Mouse (Mus musculus) thymus, adult 2 months (tissue): Measurements from ENCODE around the gene Eml2. TPM values are rescaled to one million over a fixed set of nuclear protein-coding genes. Genes with fewer than 3 reads are reported as not detected.

Experiments
- DNase-seq: peaks from one replicate; pipeline ENCODE4 v3.0.0; 2021
- H3K27ac ChIP-seq: fragments of 200-500 bp; 2 replicates; pipeline ENCODE4 v1.5.1; 2012; ENCODE audit warnings: low read length, control low read depth; ENCODE audit not compliant: control insufficient read depth, insufficient read depth
- H3K27me3 ChIP-seq: fragments of 200-500 bp; 2 replicates; pipeline ENCODE4 v1.6.1; 2012; ENCODE audit warnings: mild to moderate bottlenecking, low read length, moderate library complexity, mixed read lengths; ENCODE audit not compliant: control insufficient read depth, insufficient read depth
- H3K36me3 ChIP-seq: fragments of 200-500 bp; 2 replicates; pipeline ENCODE4 v1.6.1; 2012; ENCODE audit warnings: mild to moderate bottlenecking, low read length, moderate library complexity; ENCODE audit not compliant: control insufficient read depth, insufficient read depth
- H3K4me1 ChIP-seq: fragments of 200-500 bp; replicated peaks from 2 replicates; pipeline ENCODE4 v1.6.1; 2012; ENCODE audit warnings: low read length; ENCODE audit not compliant: control insufficient read depth, insufficient read depth
- H3K4me3 ChIP-seq: fragments of 200-500 bp; 2 replicates; pipeline ENCODE4 v1.5.1; 2012; ENCODE audit warnings: mild to moderate bottlenecking, low read length, control low read depth, moderate library complexity; ENCODE audit not compliant: control insufficient read depth, insufficient read depth
- CTCF ChIP-seq: fragments of 200-500 bp; IDR thresholded peaks from 2 replicates; pipeline ENCODE4 v1.5.1; 2012; ENCODE audit warnings: mild to moderate bottlenecking, control low read depth, low read length, moderate library complexity, borderline replicate concordance; ENCODE audit not compliant: control insufficient read depth, poor library complexity, insufficient read depth; ENCODE audit errors: extremely low read depth
- POLR2A ChIP-seq: fragments of 200-500 bp; IDR thresholded peaks from 2 replicates; pipeline ENCODE4 v1.6.1; 2012; ENCODE audit warnings: mild to moderate bottlenecking, low read length, control low read depth, moderate library complexity; ENCODE audit not compliant: control insufficient read depth, poor library complexity, insufficient read depth; ENCODE audit errors: extremely low read depth
- WGBS: fragments of 180-500 bp; shearing (Covaris S2); methylation state at CpG from one replicate; pipeline ENCODE4 v1.1.7; 2018; 5-methylcytosine and 5-hydroxymethylcytosine counted together
- polyA plus RNA-seq: library from polyadenylated mRNA; depleted of rRNA; stranded (reverse); fragments of >200 nt; gene quantifications from 2 replicates; pipeline ENCODE4 v1.2.3, GENCODE M21; 2012

Gene Eml2
- polyA plus RNA-seq, 1 experiment: 40.3 TPM

DNA sequence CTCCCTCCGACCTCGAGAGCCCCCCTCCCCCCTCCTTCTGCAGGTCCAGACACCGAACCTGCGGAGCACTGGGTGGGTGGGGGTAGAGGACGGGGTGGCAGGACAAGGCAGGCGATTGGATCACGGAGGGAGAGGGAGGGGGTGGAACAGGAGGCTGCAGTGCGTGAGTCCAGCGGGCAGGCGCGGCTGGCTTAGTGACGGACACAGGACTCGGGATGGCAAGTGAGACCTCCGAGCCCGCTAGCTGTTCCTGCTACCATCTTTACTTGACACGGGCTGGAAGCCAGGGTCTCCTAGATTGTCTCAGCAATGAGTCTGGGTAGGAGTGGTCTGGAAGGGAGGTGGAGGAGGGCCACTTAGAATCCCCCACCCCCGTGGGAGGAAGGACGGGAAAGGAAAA is 1.8 kb downstream of the Eml2 start:
- TF ChIP-seq CTCF (no peak), POLR2A (no peak)
- 34% methylated on average over 18 of the region's 18 CpGs for WGBS

DNA sequence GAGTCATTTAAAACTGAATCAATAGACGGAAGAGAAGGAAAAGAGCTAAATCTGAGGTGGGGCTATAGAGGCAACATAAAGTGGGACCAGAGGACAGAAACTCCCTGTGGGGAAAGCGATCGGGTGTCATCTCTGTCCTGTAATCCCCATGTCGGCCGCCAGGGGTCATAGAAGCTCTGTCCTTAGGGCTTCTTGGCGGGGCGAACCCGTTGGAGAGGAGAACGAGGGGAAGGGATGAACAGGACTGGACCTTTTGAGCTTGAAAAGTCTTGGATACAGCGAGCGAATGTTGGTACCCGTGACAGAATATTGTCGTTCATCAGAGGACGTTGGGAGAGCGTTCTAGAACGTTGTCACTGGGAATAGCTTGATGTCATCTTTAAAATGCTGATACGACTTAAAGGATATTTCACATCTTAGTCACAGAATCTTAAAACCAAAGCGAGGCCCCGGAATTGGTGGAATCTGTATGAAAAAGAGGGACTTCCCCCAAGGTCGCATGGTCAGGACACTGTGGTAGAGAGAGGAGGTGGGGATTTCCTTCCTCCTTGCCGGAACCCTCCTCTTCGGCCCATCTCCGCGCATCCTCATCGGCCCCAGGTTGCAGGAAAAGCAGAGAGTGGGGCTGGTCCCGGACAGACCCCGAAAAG is 2.3 kb downstream of the Eml2 start:
- peaks cover 17% of the 10 kb centered on the region for H3K4me1 ChIP-seq
- 4% methylated on average over 27 of the region's 27 CpGs for WGBS
- TF ChIP-seq POLR2A (no peak), CTCF (peak; percentile 76; the same call in 1 of the 2 replicates)
- peak; percentile 85 for DNase-seq
- peaks cover 23% of the 10 kb centered on the region for H3K27me3 ChIP-seq
- H3K36me3 ChIP-seq: no peaks in the 10 kb centered on the region
- H3K27ac ChIP-seq: no peak overlapping the region
- no peak overlapping the region for H3K4me3 ChIP-seq

More for the DNA sequence above, 1.8 kb downstream of the Eml2 start:
- Histone ChIP-seq H3K4me3 (no peak overlapping the region), H3K4me1 (peaks cover 17% of the 10 kb centered on the region), H3K36me3 (no peaks in the 10 kb centered on the region), H3K27me3 (peaks cover 23% of the 10 kb centered on the region), H3K27ac (no peak overlapping the region)
- no peak for DNase-seq

DNA sequence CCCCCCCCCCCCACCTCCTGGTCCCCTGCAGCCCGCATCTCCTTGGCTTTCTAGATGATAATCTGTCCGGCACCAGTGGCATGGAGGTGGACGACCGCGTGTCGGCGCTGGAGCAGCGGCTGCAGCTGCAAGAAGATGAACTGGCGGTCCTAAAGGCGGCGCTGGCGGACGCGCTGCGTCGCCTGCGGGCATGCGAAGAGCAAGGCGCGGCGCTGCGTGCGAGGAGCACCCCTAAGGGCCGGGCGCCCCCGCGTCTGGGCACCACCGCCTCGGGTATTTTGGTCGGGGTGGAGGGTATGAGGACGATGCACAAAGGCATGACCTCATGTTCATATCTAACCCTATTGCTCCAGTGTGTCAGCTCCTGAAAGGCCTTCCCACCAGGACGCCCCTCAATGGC is 3.0 kb downstream of the Eml2 start:
- peak; percentile 59 for DNase-seq
- Histone ChIP-seq H3K36me3 (no peaks in the 10 kb centered on the region), H3K4me1 (peaks cover 17% of the 10 kb centered on the region), H3K27ac (no peak overlapping the region), H3K27me3 (peaks cover 23% of the 10 kb centered on the region), H3K4me3 (no peak overlapping the region)
- no peak for TF ChIP-seq CTCF
- TF ChIP-seq POLR2A: no peak
- WGBS: under 1% methylated on average over 32 of the region's 32 CpGs

DNA sequence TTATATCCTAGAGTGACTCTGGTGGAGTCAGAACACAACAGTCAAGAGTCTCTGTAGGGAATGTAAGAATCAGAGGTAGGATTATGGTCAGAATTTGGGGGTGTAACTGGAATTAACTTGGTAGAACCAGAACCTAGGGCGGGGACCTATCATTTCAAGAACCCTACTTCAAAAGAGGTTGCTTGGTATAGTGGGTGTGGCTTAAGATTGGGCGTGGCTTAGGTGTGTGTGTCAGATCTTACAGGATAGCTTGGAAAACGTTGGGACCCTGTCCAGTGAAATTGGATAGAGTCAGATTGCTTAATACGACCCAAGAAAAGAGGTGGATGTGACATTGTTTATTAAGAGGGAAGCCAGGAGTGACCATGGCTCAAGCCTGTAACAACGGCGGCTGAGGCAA is 3.7 kb downstream of the Eml2 start:
- WGBS: 60% methylated on average over 6 of the region's 6 CpGs
- Histone ChIP-seq H3K27me3 (peaks cover 23% of the 10 kb centered on the region), H3K27ac (no peak overlapping the region), H3K4me1 (peaks cover 17% of the 10 kb centered on the region), H3K4me3 (no peak overlapping the region), H3K36me3 (no peaks in the 10 kb centered on the region)
- DNase-seq: no peak
- TF ChIP-seq CTCF (no peak), POLR2A (no peak)

DNA sequence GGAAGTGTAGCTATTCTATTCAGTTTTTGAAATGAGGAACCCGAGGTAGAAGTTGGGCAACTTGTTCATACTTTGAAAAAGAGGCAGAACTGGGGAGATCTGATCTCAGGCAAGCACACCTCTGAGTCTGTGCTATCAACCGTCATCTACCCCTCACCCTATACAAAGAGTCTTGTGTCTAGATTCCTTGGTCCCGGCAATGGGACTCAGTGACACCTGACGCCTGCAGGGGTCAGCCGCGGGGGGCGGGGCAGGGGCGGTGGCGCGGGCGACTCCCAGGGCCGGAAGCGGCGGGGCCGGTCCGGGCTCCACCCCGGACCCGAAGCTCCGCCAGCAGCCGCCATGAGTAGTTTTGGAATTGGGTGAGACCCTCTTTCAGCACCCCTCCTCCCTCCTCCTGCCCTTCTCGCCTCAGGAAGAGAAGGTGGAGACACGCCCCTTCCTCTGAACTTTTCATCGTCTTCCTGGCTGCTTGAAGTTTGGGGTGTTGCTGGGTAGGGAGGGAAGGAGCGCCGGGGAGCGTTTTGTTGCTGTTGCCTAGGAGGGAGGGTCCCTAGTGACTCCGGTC is 4.7 kb downstream of the Eml2 start:
- no peak overlapping the region for H3K27ac ChIP-seq
- peak; percentile 65 for DNase-seq
- H3K36me3 ChIP-seq: no peaks in the 10 kb centered on the region
- peak overlapping the region; percentile 55 for H3K4me3 ChIP-seq
- peaks cover 21% of the 10 kb centered on the region for H3K27me3 ChIP-seq
- TF ChIP-seq CTCF: no peak
- TF ChIP-seq POLR2A: 0 out of 2 replicates have a peak, but pooled peaks have one; percentile 33
- peaks cover 17% of the 10 kb centered on the region for H3K4me1 ChIP-seq
- under 1% methylated on average over 27 of the region's 27 CpGs for WGBS

DNA sequence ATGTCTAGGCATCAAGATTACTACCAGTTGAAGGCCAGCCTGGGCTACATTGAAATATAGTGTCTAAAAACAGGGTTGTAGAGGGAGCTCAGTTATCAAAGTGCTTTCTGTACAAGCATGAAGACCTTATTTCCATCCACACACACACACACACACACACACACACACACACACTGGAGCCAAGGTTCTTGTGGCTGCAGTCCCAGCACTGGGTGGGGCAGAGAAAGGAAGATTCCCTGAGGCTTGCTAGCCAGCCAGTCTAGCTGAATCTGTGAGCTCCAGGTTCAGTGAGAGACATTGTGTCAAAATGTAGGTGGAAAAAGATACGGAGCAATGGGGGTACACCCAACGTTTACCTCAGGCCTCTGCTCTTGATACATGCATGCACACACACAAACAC is 8.0 kb downstream of the Eml2 start:
- DNase-seq: no peak
- H3K4me3 ChIP-seq: no peak overlapping the region
- 95% methylated on average over 2 of the region's 2 CpGs for WGBS
- H3K27ac ChIP-seq: no peak overlapping the region
- H3K27me3 ChIP-seq: peaks cover 5% of the 10 kb centered on the region; the same call in 1 of the 2 replicates
- TF ChIP-seq CTCF (no peak), POLR2A (no peak)
- peaks cover 12% of the 10 kb centered on the region for H3K4me1 ChIP-seq
- H3K36me3 ChIP-seq: no peaks in the 10 kb centered on the region
